ENCODE assay signal across 10 mouse cellular contexts in genomic region chr19:42510276-42511171, GRCm38 (mm10). TPM values are rescaled to one million over a fixed set of nuclear protein-coding genes. Genes with fewer than 3 reads are reported as not detected.
DNase-seq lines count a peak whose midpoint lies in the region; ATAC-seq and TF ChIP-seq lines count a peak whose summit lies in the region.
"Had no signal": no experiment of that assay in that cellular context is flagged by ENCODE, and none has a peak within 500 bp of the region (broad histone marks: within the 10 kb centered on the region; RNA-seq: fewer than 3 reads in every experiment).

No protein-coding gene starts in this region.

- H3K9ac ChIP-seq in midbrain, embryonic 16.5 days (ENCODE audit: low read depth, low read length): peak overlapping the region; percentile 21; the same call in 1 of the 2 replicates
- H3K9ac ChIP-seq in midbrain, embryonic 15.5 days: no peak overlapping the region
- no peak overlapping the region for H3K9ac ChIP-seq in liver, postnatal 0 days (replicated peaks)
- H3K9ac ChIP-seq in hindbrain, embryonic 16.5 days (ENCODE audit: low read depth, low read length): no peak overlapping the region
- H3K9ac ChIP-seq: embryonic facial prominence, embryonic 15.5 days had no signal

- H3K36me3 ChIP-seq in midbrain, embryonic 16.5 days (ENCODE audit: control insufficient read depth, insufficient read depth, low read length): no peaks in the 10 kb centered on the region
- H3K36me3 ChIP-seq in midbrain, embryonic 15.5 days (replicated peaks): no peaks in the 10 kb centered on the region
- H3K36me3 ChIP-seq in liver, postnatal 0 days (replicated peaks; ENCODE audit: insufficient read depth, low read length): no peaks in the 10 kb centered on the region
- H3K36me3 ChIP-seq in hindbrain, embryonic 16.5 days (ENCODE audit: control insufficient read depth, insufficient read depth, low read length): no peaks in the 10 kb centered on the region
- H3K36me3 ChIP-seq: embryonic facial prominence, embryonic 15.5 days had no signal

- H3K9me3 ChIP-seq in midbrain, embryonic 16.5 days (replicated peaks; ENCODE audit: control insufficient read depth, low read length, poor library complexity, severe bottlenecking): no peaks in the 10 kb centered on the region
- H3K9me3 ChIP-seq in midbrain, embryonic 15.5 days: no peaks in the 10 kb centered on the region
- no peaks in the 10 kb centered on the region for H3K9me3 ChIP-seq in liver, postnatal 0 days (ENCODE audit: low read length)
- no peaks in the 10 kb centered on the region for H3K9me3 ChIP-seq in hindbrain, embryonic 16.5 days (ENCODE audit: control insufficient read depth, low read length)
- H3K9me3 ChIP-seq: embryonic facial prominence, embryonic 15.5 days had no signal

- H3K27ac ChIP-seq in midbrain, embryonic 16.5 days (ENCODE audit: low read length): no peak overlapping the region
- H3K27ac ChIP-seq in midbrain, embryonic 15.5 days: no peak overlapping the region
- peak overlapping the region; percentile 72 for H3K27ac ChIP-seq in liver, postnatal 0 days (ENCODE audit: low read depth)
- no peak overlapping the region for H3K27ac ChIP-seq in hindbrain, embryonic 16.5 days (ENCODE audit: low read depth, low read length)
- H3K27ac ChIP-seq: embryonic facial prominence, embryonic 15.5 days had no signal

- 55% methylated on average over 16 of the region's 16 CpGs for WGBS in midbrain, embryonic 16.5 days
- WGBS in midbrain, embryonic 15.5 days: 55% methylated on average over 16 of the region's 16 CpGs
- 33% methylated on average over 16 of the region's 16 CpGs for WGBS in liver, postnatal 0 days (ENCODE audit: insufficient replicate concordance)
- 62% methylated on average over 16 of the region's 16 CpGs for WGBS in hindbrain, embryonic 16.5 days

- no peak overlapping the region for H3K4me2 ChIP-seq in midbrain, embryonic 16.5 days (ENCODE audit: low read length)
- no peak overlapping the region for H3K4me2 ChIP-seq in midbrain, embryonic 15.5 days
- H3K4me2 ChIP-seq in liver, postnatal 0 days (ENCODE audit: low read depth, low read length): peak overlapping the region; percentile 46; the same call in 1 of the 2 replicates
- H3K4me2 ChIP-seq in hindbrain, embryonic 16.5 days (ENCODE audit: low read length): no peak overlapping the region
- H3K4me2 ChIP-seq: embryonic facial prominence, embryonic 15.5 days had no signal

- peak; percentile 15 for DNase-seq in embryo, embryonic 10 days (ENCODE audit: low spot score)
- DNase-seq in embryo, embryonic 11 days: no peak
- peak; percentile 74 for DNase-seq in liver, postnatal 0 days
- DNase-seq in retina, postnatal 1 day: peak; percentile 83
- DNase-seq in right cerebral cortex, postnatal 25 days: no peak
- DNase-seq: cerebellum, adult 11 months had no signal

- H3K4me3 ChIP-seq in midbrain, embryonic 16.5 days (ENCODE audit: low read depth, low read length): no peak overlapping the region
- no peak overlapping the region for H3K4me3 ChIP-seq in midbrain, embryonic 15.5 days
- no peak overlapping the region for H3K4me3 ChIP-seq in liver, postnatal 0 days (ENCODE audit: low read depth, low read length)
- H3K4me3 ChIP-seq in hindbrain, embryonic 16.5 days (ENCODE audit: low read length): no peak overlapping the region
- H3K4me3 ChIP-seq: embryonic facial prominence, embryonic 15.5 days had no signal

- no peaks in the 10 kb centered on the region for H3K4me1 ChIP-seq in midbrain, embryonic 16.5 days (ENCODE audit: control insufficient read depth, insufficient read depth, low read length)
- H3K4me1 ChIP-seq in midbrain, embryonic 15.5 days: 0 out of 2 replicates have a peak, but pooled peaks cover 4% of the 10 kb centered on the region
- peaks cover 10% of the 10 kb centered on the region for H3K4me1 ChIP-seq in liver, postnatal 0 days (ENCODE audit: insufficient read depth)
- no peaks in the 10 kb centered on the region for H3K4me1 ChIP-seq in hindbrain, embryonic 16.5 days (ENCODE audit: control insufficient read depth, insufficient read depth, low read depth, low read length)
- H3K4me1 ChIP-seq: embryonic facial prominence, embryonic 15.5 days had no signal

- no peaks in the 10 kb centered on the region for H3K27me3 ChIP-seq in midbrain, embryonic 16.5 days (ENCODE audit: control insufficient read depth, insufficient read depth, low read depth, low read length)
- H3K27me3 ChIP-seq in midbrain, embryonic 15.5 days (replicated peaks): no peaks in the 10 kb centered on the region
- no peaks in the 10 kb centered on the region for H3K27me3 ChIP-seq in liver, postnatal 0 days (ENCODE audit: insufficient read depth, low read length)
- no peaks in the 10 kb centered on the region for H3K27me3 ChIP-seq in hindbrain, embryonic 16.5 days (replicated peaks; ENCODE audit: control insufficient read depth, insufficient read depth, low read length)
- H3K27me3 ChIP-seq: embryonic facial prominence, embryonic 15.5 days had no signal

- TF ChIP-seq CTCF in liver, postnatal 0 days (IDR thresholded peaks at IDR 0.05; ENCODE audit: low read depth): no peak

- no peak for TF ChIP-seq EP300 in liver, postnatal 0 days (IDR thresholded peaks at IDR 0.05; ENCODE audit: low read depth)

- no peak for ATAC-seq in midbrain, embryonic 16.5 days
- ATAC-seq in midbrain, embryonic 15.5 days (replicated peaks): no peak
- peak; percentile 97 for ATAC-seq in liver, postnatal 0 days
- ATAC-seq in hindbrain, embryonic 16.5 days: no peak

RNA-seq across cellular contexts. Expression of gene R3hcc1l, which starts 8.0 kb away (rescaled TPM):
- polyA plus RNA-seq in midbrain, embryonic 16.5 days (2015; fragmentation: Nextera tagmentation; extraction: Ambion mirVana): 13.7 and 17.4 TPM in 2 replicates
- 13.6 and 13.7 TPM in 2 replicates for polyA plus RNA-seq in midbrain, embryonic 15.5 days (2015; fragmentation: Nextera tagmentation; extraction: Ambion mirVana)
- 7.5 and 7.9 TPM in 2 replicates for polyA plus RNA-seq in liver, postnatal 0 days (2015; fragmentation: Nextera tagmentation; extraction: Ambion mirVana)
- 11.4 and 14.1 TPM in 2 replicates for polyA plus RNA-seq in hindbrain, embryonic 16.5 days (2015; fragmentation: Nextera tagmentation; extraction: Ambion mirVana)

Comparison
In these comparisons a context has a peak if more than half of its experiments do, and no peak if none do; other contexts are left out.
1. DNase-seq: peak in embryo, embryonic 10 days (single experiment), liver, postnatal 0 days (single experiment) and retina, postnatal 1 day (single experiment); none in embryo, embryonic 11 days (single experiment) and right cerebral cortex, postnatal 25 days (single experiment).